Mouse (Mus musculus): ENCODE results near the gene Dpf1. TPM values are rescaled to one million over a fixed set of nuclear protein-coding genes. Genes with fewer than 3 reads are reported as not detected.

Dpf1 gene
- total RNA-seq, 1 experiment from 2014 or later: 0.05 TPM

GRCm38 (mm10) chr7:29354161-29354560 is 50.4 kb downstream of the Dpf1 start:
- ATAC-seq (replicated peaks in 1 of 2; ENCODE audit: insufficient read depth in 1 of 2, low FRiP score in 2 of 2, low TSS enrichment in 1 of 2, low read depth in 1 of 2, poor library complexity in 2 of 2, severe bottlenecking in 2 of 2): no peak

- no peak for ATAC-seq (replicated peaks in 1 of 2; ENCODE audit: insufficient read depth in 1 of 2, low FRiP score in 2 of 2, low TSS enrichment in 1 of 2, low read depth in 1 of 2, poor library complexity in 2 of 2, severe bottlenecking in 2 of 2)
These were observed 51.7 kb downstream of the Dpf1 start for GRCm38 (mm10) chr7:29355406-29355805.

- no peak for ATAC-seq (replicated peaks in 1 of 2; ENCODE audit: insufficient read depth in 1 of 2, low FRiP score in 2 of 2, low TSS enrichment in 1 of 2, low read depth in 1 of 2, poor library complexity in 2 of 2, severe bottlenecking in 2 of 2)
These were observed 57.7 kb downstream of the Dpf1 start for GRCm38 (mm10) chr7:29361497-29361896.

- ATAC-seq (replicated peaks in 1 of 2; ENCODE audit: insufficient read depth in 1 of 2, low FRiP score in 2 of 2, low TSS enrichment in 1 of 2, low read depth in 1 of 2, poor library complexity in 2 of 2, severe bottlenecking in 2 of 2): no peak
These were observed 60.3 kb downstream of the Dpf1 start for GRCm38 (mm10) chr7:29364052-29364451.

- ATAC-seq (replicated peaks in 1 of 2; ENCODE audit: insufficient read depth in 1 of 2, low FRiP score in 2 of 2, low TSS enrichment in 1 of 2, low read depth in 1 of 2, poor library complexity in 2 of 2, severe bottlenecking in 2 of 2): no peak
These were observed 63.6 kb downstream of the Dpf1 start for GRCm38 (mm10) chr7:29367166-29368003.

Other genes with a start within 250 kb of the Dpf1 start
- 0.19 and 0.25 TPM in 2 replicates for gene Ryr1, start 178.8 kb upstream of the Dpf1 start, total RNA-seq (2017)
- gene Rasgrp4, start 169.1 kb upstream of the Dpf1 start, total RNA-seq (2017): 1.9 and 8.8 TPM in 2 replicates
- gene Fam98c, start 147.7 kb upstream of the Dpf1 start, total RNA-seq (2017): 26.5 and 29.1 TPM in 2 replicates
- gene Ggn, start 133.7 kb upstream of the Dpf1 start, total RNA-seq (2017): 0.63 and 1.5 TPM in 2 replicates
- gene Spred3, start 133.5 kb upstream of the Dpf1 start, total RNA-seq (2017): 5.3 and 5.6 TPM in 2 replicates
- gene Psmd8, start 123.2 kb upstream of the Dpf1 start, total RNA-seq (2017): 141 and 144 TPM in 2 replicates
- gene Catsperg1, start 89.9 kb upstream of the Dpf1 start, total RNA-seq (2017): 0.79 and 1.3 TPM in 2 replicates
- 2.3 and 2.8 TPM in 2 replicates for gene Kcnk6, start 71.4 kb upstream of the Dpf1 start, total RNA-seq (2017)
- gene Yif1b, start 65.6 kb upstream of the Dpf1 start, total RNA-seq (2017): 17.8 and 19.9 TPM in 2 replicates
- 0.55 and 1.1 TPM in 2 replicates for gene 2200002D01Rik, start 55.5 kb upstream of the Dpf1 start, total RNA-seq (2017)
- 37.8 and 43.6 TPM in 2 replicates for gene Spint2, start 22.0 kb upstream of the Dpf1 start, total RNA-seq (2017)
- gene Ppp1r14a, start 14.6 kb upstream of the Dpf1 start, total RNA-seq (2017): 1.6 TPM in 1 of 2 replicates, not detected in the other
- gene Sipa1l3, start 214.7 kb downstream of the Dpf1 start, total RNA-seq (2017): 10.7 and 15.5 TPM in 2 replicates